Mouse (Mus musculus) sigmoid colon, adult 10 weeks (tissue): ENCODE data around the gene Cd38. TPM values are rescaled to one million over a fixed set of nuclear protein-coding genes. Genes with fewer than 3 reads are reported as not detected.

Experiments
- polyA plus RNA-seq: library from polyadenylated mRNA; stranded (reverse); fragments of 350-450 nt; fragmentation: Illumina TruSeq; extraction: RNeasy Lipid Tissue Mini Kit (QIAGEN cat#74804); gene quantifications from one replicate; pipeline ENCODE4 v1.2.3, GENCODE M21; 2014; ENCODE audit warnings: low read depth, low replicate concordance

The Cd38 gene
- 367 TPM for polyA plus RNA-seq

DNA sequence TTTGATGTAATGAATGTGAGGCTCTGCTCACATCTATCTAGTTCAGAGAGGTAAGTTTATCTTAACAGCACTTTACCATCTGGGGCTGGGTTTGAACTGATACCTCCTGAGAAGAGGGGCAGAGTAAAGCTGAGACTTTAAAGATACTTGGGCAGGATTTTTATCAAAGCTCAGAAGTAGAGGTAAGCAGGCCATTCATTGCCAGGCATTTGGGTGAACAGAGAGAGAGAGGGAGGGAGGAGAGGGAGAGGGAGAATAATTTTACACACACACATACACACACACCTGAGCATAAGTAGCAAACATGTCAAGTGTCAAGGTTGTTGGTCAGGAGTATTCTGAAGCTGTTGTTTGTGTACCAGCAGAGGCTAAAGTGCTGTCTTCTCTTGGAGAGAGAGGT is at the start of gene Cd38:
Cd38 (plus strand) TSS at position 301 of the 400 bp plus-strand sequence.

DNA sequence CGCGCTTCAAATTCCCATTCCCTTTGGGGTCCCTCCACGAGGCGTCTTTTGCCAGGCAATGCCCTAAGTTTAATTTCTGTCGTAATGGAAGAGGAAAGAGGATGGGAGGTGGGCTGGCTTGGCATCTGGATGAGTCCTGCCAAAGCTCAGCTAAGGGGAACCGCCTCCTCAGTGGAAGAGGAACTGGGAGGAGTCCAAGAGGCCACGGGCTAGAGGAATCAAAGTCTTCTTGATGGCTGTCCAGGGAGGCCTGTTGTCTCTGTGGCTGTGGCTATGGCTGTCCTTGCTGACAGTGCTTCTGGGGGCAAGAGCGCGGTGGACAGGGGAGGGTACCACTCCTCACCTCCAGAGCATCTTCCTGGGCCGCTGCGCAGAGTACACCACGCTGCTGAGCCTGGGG is 49.7 kb upstream of the Cd38 start, which contains the start of gene Bst1:
Bst1 (plus strand) TSS at position 191 of the 400 bp plus-strand sequence.

DNA sequence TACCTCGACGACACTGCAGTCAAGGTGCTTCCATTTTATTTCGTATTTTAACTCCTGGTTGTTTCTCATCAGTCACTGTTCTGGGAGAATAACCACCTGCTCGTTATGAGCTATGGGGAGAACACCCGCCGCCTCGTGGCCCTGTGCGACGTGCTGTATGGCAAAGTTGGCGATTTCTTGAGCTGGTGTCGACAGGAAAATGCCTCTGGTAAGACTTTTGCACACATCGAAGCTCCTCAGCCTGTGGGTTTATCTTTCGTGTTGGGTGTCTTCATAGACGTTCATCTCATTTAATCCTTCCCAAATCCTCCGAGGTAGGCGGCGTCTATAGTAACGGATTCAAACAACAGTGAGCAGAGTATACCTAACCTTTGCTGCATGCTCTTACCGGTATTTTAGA is 46.8 kb upstream of the Cd38 start, which contains the start of gene Fbxl5:
Fbxl5 (minus strand) TSS at position 101 of the 400 bp plus-strand sequence.

DNA sequence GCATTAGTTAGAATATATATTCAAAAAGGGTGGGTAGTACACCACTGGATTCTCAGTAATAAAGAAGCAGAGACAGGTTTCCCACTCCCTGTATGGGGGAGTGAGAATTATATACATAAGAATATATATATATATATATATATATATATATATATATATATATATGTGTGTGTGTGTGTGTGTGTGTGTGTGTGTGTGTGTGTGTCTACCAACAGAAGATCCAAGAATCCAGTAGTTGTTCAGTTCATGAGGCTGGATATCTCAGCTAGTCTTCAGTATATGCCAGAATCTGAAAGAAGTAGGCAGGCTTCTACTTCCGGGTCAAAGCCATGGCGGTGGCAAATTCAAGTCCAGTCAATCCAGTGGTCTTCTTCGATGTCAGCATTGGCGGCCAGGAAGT is 44.5 kb downstream of the Cd38 start, which contains the start of gene Gm7879:
Gm7879 (plus strand) TSS at position 301 of the 400 bp plus-strand sequence.

Other genes starting within 250 kb of the Cd38 start
- gene Cc2d2a, start 206.2 kb upstream of the Cd38 start, polyA plus RNA-seq = 12.7 TPM
- gene Bst1, start 49.7 kb upstream of the Cd38 start, polyA plus RNA-seq = 6.5 TPM
- gene Fbxl5, start 46.9 kb upstream of the Cd38 start, polyA plus RNA-seq = 151 TPM
- 1.4 TPM for gene Gm7879, start 44.6 kb downstream of the Cd38 start, polyA plus RNA-seq
- gene Fgfbp1, start 113.2 kb downstream of the Cd38 start, polyA plus RNA-seq = 42.5 TPM
- gene Prom1, start 233.5 kb downstream of the Cd38 start, polyA plus RNA-seq = 708 TPM